Mouse (Mus musculus) thymus, postnatal 10 days (tissue): ENCODE measurements around the gene Ntrk3.

ENCODE experiments used
- DNase-seq, 2 experiments: peaks; one replicate each; pipeline ENCODE4 v3.0.0; 2021; ENCODE audit warnings: low spot score in 2 of 2

Gene Ntrk3

GRCm38 (mm10) chr7:78720989-78721816 is 16.6 kb downstream of the Ntrk3 start:
- DNase-seq: peak; percentile 59 to 61

GRCm38 (mm10) chr7:78719795-78720460 is 17.9 kb downstream of the Ntrk3 start:
- peak; percentile 71 to 72 for DNase-seq

- peak; percentile 74 to 76 for DNase-seq
Measured at GRCm38 (mm10) chr7:78719117-78719516, 18.7 kb downstream of the Ntrk3 start.

- peak; percentile 57 to 69 for DNase-seq
Measured at GRCm38 (mm10) chr7:78718191-78718609, 19.6 kb downstream of the Ntrk3 start.

- DNase-seq: no peak
Measured at GRCm38 (mm10) chr7:78707708-78708107, 30.1 kb downstream of the Ntrk3 start.

GRCm38 (mm10) chr7:78707122-78707521 is 30.7 kb downstream of the Ntrk3 start:
- no peak for DNase-seq

GRCm38 (mm10) chr7:78702676-78703075 is 35.1 kb downstream of the Ntrk3 start:
- no peak for DNase-seq

- no peak for DNase-seq
Measured at GRCm38 (mm10) chr7:78695200-78695599, 42.6 kb downstream of the Ntrk3 start.

- DNase-seq: no peak
Measured at GRCm38 (mm10) chr7:78693148-78693547, 44.7 kb downstream of the Ntrk3 start.

GRCm38 (mm10) chr7:78690956-78691355 is 46.9 kb downstream of the Ntrk3 start:
- DNase-seq: no peak

- no peak for DNase-seq
Measured at GRCm38 (mm10) chr7:78684943-78685342, 52.9 kb downstream of the Ntrk3 start.

- no peak for DNase-seq
Measured at GRCm38 (mm10) chr7:78680871-78681270, 56.9 kb downstream of the Ntrk3 start.

- DNase-seq: no peak
Measured at GRCm38 (mm10) chr7:78669407-78669806, 68.4 kb downstream of the Ntrk3 start.

- peak in 1 of 2 experiments; percentile 33 for DNase-seq
Measured at GRCm38 (mm10) chr7:78668916-78669315, 68.9 kb downstream of the Ntrk3 start.

- no peak for DNase-seq
Measured at GRCm38 (mm10) chr7:78668003-78668635, 69.7 kb downstream of the Ntrk3 start.

- DNase-seq: no peak
Measured at GRCm38 (mm10) chr7:78660832-78661231, 77.0 kb downstream of the Ntrk3 start.

GRCm38 (mm10) chr7:78659846-78660245 is 78.0 kb downstream of the Ntrk3 start:
- no peak for DNase-seq

GRCm38 (mm10) chr7:78658026-78658425 is 79.8 kb downstream of the Ntrk3 start:
- no peak for DNase-seq

GRCm38 (mm10) chr7:78656181-78656580 is 81.6 kb downstream of the Ntrk3 start:
- DNase-seq: no peak

GRCm38 (mm10) chr7:78653686-78654085 is 84.1 kb downstream of the Ntrk3 start:
- peak; percentile 17 to 55 for DNase-seq

GRCm38 (mm10) chr7:78652296-78652695 is 85.5 kb downstream of the Ntrk3 start:
- DNase-seq: peak in 1 of 2 experiments; percentile 18

GRCm38 (mm10) chr7:78651540-78651939 is 86.3 kb downstream of the Ntrk3 start:
- no peak for DNase-seq
